Mouse (Mus musculus) embryonic fibroblast, embryonic 13.5 days (primary cell): ENCODE results near the gene Hibadh. TPM values are rescaled to one million over a fixed set of nuclear protein-coding genes. Genes with fewer than 3 reads are reported as not detected.

Experiments used
- H3K27ac ChIP-seq: 2 replicates; pipeline ENCODE4 v1.5.1; 2012; ENCODE audit warnings: low read length, control low read depth, inconsistent platforms; ENCODE audit not compliant: insufficient read depth
- H3K4me1 ChIP-seq: 2 replicates; pipeline ENCODE4 v1.6.1; 2011; ENCODE audit warnings: low read length; ENCODE audit not compliant: control insufficient read depth, insufficient read depth
- H3K4me3 ChIP-seq: 2 replicates; pipeline ENCODE4 v1.5.1; 2011; ENCODE audit warnings: mild to moderate bottlenecking, control low read depth, low read length; ENCODE audit not compliant: insufficient read depth
- CTCF ChIP-seq: IDR thresholded peaks from 2 replicates; pipeline ENCODE4 v1.5.1; 2011; ENCODE audit warnings: mild to moderate bottlenecking, control low read depth, low read length, moderate library complexity, borderline replicate concordance; ENCODE audit not compliant: insufficient read depth
- POLR2A ChIP-seq: IDR thresholded peaks from 2 replicates; pipeline ENCODE4 v1.6.1; 2011; ENCODE audit warnings: low read depth, mild to moderate bottlenecking, control low read depth, low read length, moderate library complexity
- polyA plus RNA-seq: library from polyadenylated mRNA; stranded (reverse); fragments of >200 nt; gene quantifications from 2 replicates; pipeline ENCODE4 v1.2.4, GENCODE M21; 2011; ENCODE audit warnings: low read depth; ENCODE audit not compliant: missing spikeins, insufficient read length

Gene Hibadh
- polyA plus RNA-seq, 1 experiment: 61.7 TPM

DNA sequence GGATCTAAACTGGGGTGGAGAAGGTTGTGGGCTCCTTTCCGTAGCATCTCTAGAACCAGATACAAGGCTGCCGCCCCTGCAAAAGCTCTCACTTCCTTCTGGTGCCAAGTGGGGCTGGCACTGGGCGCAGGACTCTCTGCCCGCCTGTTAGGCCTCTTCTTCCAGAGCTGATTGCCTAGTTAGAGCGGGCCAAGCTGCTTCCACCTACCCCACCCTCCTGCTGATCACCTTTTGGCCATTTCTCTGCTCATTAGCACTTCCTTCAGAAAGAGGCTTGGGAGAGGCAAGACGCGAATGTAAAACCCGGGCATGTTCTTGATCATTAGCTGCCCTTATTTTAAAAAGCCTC is 108.1 kb downstream of the Hibadh start:
- TF ChIP-seq POLR2A (no peak), CTCF (no peak)
- peaks cover 5% of the 10 kb centered on the region; the same call in 1 of the 2 replicates for H3K4me1 ChIP-seq
- no peak overlapping the region for H3K27ac ChIP-seq

DNA sequence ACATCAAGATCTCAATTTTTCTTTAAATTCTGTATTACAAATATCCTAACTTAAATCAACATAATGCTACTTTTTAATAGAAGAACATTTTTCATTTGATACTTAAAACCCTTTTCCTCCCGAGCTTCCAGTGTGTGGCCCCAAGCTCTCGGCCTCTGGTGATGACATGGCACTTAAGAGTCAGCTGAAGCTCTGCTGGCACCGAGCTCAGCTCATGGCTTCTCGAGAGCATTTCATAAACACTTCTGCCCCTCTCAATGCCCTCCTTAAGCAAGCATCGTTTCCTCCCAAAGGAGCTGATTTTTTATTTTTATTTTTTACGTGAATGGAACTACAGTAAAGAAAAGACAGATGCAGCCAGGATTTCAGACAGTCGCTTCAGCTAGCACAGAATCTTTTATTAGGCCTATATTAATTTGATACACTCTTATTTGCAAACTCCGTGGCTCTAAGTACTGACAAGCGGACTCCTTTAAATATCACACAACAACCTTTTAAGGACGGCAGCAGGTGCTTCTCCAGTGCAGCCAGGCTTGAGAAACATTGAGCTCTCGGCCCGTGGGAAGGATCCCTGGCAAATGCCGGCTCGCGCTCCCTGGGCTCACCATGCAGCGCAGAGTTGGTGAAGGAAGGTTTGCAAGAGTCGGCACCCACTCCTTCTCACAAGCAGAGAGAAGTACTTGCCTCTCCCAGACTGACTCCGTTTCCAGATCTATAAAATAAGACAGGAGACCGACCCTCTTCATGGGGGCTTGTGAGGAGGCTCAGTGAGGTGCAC is 108.6 kb downstream of the Hibadh start:
- no peak overlapping the region for H3K27ac ChIP-seq
- TF ChIP-seq CTCF: no peak
- TF ChIP-seq POLR2A: no peak
- peaks cover 5% of the 10 kb centered on the region; the same call in 1 of the 2 replicates for H3K4me1 ChIP-seq
- no peak overlapping the region for H3K4me3 ChIP-seq

More for the DNA sequence above, 108.1 kb downstream of the Hibadh start:
- no peak overlapping the region for H3K4me3 ChIP-seq

DNA sequence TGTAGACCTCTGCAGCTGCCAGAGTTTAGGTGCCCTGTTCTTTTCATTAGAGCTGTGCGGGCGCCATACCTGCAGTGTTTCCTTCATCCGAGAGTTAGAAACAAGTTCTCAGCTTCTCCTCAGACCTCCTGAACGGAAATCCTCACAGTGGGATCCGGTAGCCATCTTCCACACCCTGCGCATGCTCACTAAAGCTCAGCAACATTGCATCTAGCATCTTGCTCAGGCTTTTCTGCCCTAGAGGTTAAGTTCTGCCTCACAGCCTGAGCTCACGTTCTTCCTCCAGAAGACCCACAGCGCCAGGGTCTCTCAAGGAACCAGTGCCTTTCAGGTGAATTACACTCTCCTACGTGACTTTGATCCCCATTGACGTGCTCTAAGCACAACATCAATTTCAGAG is 109.3 kb downstream of the Hibadh start:
- Histone ChIP-seq H3K27ac (no peak overlapping the region), H3K4me3 (no peak overlapping the region), H3K4me1 (peaks cover 5% of the 10 kb centered on the region; the same call in 1 of the 2 replicates)
- no peak for TF ChIP-seq CTCF
- TF ChIP-seq POLR2A: no peak

DNA sequence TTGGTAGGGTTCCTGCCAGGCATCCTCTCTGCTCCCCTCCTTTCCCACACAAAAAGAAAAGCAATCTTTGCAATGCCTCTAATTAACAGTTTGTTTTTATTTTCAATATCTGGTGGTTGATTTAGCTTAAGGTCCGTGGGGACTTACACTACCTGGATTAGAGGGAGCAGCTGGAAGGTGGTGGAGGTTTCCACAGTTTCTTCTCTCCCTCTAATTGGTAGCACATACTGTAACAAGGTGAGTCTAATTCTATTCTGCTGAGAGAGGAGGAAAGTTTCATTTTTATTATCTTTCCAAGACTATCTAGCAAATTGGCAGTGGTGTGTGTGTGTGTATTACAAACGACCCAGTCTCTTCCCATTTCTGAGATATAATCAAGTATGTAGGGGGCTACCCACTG is 116.0 kb downstream of the Hibadh start:
- Histone ChIP-seq H3K4me1 (no peaks in the 10 kb centered on the region; the same call in 1 of the 2 replicates), H3K4me3 (no peak overlapping the region), H3K27ac (no peak overlapping the region)
- TF ChIP-seq POLR2A (no peak), CTCF (no peak)

DNA sequence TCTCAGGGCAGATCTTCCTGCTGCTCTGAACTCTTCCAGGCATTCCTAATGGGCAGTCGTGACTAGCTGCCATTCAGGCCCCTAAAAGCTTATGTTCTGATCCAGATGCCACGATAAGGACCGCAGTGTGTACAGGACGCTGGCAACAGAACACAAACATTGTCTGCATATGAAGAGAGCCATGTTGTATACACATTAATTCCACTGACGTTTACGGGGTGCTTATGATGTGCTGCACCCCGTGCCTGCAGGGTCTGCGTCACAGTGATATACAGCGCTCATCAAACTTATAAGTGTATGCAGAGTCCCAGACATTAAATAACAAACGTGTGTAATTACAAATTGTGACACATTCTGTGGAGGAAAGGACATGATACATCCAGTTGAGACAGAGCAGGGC is 121.5 kb downstream of the Hibadh start:
- Histone ChIP-seq H3K4me1 (peaks cover 6% of the 10 kb centered on the region), H3K27ac (no peak overlapping the region), H3K4me3 (no peak overlapping the region)
- TF ChIP-seq POLR2A (no peak), CTCF (no peak)

DNA sequence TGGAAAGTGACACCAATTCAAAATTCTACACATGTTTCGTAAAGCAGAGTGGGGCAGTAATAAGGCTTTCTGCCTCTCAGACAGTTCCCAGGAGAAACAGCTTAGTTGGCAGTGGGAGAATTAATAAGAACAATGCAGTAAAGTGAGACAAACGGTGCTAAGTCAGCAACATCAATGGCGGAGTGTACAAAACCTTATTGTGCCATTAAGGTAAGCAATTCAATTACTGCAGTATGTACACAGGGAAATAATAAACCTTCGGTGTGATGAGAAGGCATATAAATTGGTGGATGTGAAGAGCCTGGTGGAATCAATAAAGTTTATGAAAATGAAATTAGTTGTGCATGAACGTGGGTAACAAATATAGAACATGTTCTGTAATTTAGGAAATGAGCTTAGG is 122.9 kb downstream of the Hibadh start:
- H3K4me3 ChIP-seq: no peak overlapping the region
- no peak for TF ChIP-seq CTCF
- TF ChIP-seq POLR2A: no peak
- H3K4me1 ChIP-seq: peaks cover 6% of the 10 kb centered on the region
- no peak overlapping the region for H3K27ac ChIP-seq

DNA sequence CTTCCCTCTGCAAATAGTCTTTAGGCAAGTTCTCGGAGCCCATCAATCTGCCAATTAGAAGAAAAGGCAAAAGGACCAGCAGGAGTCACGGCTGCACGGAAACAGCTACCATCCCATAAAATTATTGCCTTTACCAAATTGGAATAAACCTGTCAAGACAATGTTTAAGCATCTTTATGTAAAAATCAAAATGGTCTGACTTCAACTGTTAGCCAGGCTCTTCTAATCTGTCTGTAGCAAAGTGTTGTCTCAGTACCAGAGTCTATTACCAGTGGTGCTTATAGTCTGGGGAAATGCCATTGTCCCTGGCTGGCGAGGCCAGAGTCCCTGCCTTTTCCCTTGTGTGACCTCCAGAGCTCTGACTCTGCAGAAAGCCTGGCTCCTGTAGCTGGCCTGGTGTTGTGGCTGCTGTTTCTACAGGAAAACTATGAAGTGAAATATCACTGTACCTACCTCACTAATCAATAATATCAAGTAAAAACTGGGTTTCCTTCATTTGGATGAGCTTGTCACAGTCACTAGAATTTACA is 126.2 kb downstream of the Hibadh start:
- Histone ChIP-seq H3K27ac (no peak overlapping the region), H3K4me1 (peaks cover 6% of the 10 kb centered on the region), H3K4me3 (no peak overlapping the region)
- TF ChIP-seq CTCF (no peak), POLR2A (no peak)

DNA sequence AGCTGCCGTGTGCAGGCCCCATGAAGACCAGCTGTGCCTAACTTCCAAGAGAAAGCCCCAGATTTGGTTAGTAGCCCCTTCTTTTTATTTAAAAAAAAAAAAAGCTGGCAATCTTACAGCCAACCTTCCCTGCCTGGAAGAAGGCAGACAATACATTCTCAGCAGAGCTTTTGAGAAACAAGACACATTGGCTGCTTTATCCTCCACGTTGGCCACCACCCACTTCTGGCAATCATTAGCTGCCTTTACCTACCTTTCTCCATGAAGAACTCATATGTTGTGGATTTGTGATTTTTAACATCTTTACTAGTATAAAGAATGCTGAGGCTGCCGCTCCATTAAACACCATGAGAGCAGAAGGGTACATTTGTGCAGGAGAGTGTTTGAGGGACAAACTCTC is 131.4 kb downstream of the Hibadh start:
- H3K4me3 ChIP-seq: no peak overlapping the region

DNA sequence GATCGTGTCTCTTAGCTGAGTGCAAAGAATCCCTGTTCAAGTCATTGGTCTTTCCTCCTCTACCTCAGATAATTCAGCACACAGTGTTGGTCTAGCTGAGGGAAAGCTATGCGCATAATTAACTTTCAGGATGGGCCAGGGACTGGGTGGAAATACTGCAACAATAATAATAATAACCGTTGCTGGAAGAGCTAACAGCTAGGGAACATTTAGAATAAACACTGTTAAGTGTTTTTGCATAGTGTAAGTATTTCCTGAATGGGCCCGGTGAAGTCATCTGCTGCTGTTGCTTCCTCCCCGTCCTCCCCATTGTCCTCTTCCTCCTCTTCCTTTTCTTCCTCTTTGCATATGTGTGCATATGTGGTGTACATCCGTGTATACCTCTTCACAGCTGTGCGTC is 132.2 kb downstream of the Hibadh start:
- H3K4me3 ChIP-seq: no peak overlapping the region
- peaks cover 4% of the 10 kb centered on the region; the same call in 1 of the 2 replicates for H3K4me1 ChIP-seq
- TF ChIP-seq CTCF (no peak), POLR2A (no peak)

More for the DNA sequence above, 131.4 kb downstream of the Hibadh start:
- H3K4me1 ChIP-seq: peaks cover 4% of the 10 kb centered on the region; the same call in 1 of the 2 replicates
- H3K27ac ChIP-seq: no peak overlapping the region
- no peak for TF ChIP-seq CTCF
- TF ChIP-seq POLR2A: no peak

DNA sequence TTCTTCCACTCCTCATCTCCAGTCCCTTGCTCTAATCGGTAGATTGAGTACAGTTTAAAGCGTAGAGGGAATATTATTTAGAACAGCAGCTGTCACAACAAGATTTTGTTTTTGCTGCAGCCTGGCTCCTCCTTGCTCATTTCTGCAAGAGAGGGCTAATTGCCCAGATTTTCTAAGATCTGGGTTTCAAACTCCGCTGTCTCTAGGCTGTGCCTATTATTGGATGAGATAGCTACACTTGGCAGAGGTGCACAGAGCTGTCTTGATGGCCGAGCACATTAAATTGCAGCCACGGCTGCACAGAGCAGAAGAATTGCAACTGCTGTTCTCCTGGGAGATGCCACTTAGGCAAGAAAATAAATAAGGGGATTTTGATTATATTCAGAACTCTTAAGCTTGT is 133.0 kb downstream of the Hibadh start:
- H3K4me1 ChIP-seq: peaks cover 4% of the 10 kb centered on the region; the same call in 1 of the 2 replicates
- no peak overlapping the region for H3K4me3 ChIP-seq
- no peak overlapping the region for H3K27ac ChIP-seq
- TF ChIP-seq CTCF (no peak), POLR2A (no peak)

More for the DNA sequence above, 132.2 kb downstream of the Hibadh start:
- H3K27ac ChIP-seq: no peak overlapping the region
